Mouse (Mus musculus) CH12.LX (cell line): ENCODE measurements around the gene Spns3.

Experiments
- CHD2 ChIP-seq: IDR thresholded peaks from 2 replicates; pipeline ENCODE4 v1.6.1; 2011; ENCODE audit warnings: low read length, improper control_type of control experiment
- CTCF ChIP-seq, 2 experiments: IDR thresholded peaks in 1 of 2; conservative IDR thresholded peaks in 1 of 2; 2 replicates each; pipeline ENCODE4 v1.5.1; 2011 to 2012; ENCODE audit warnings: low read depth in 2 of 2, low read length in 2 of 2, improper control_type of control experiment in 1 of 2, inconsistent platforms in 1 of 2, mild to moderate bottlenecking in 1 of 2, moderate library complexity in 1 of 2
- E2F4 ChIP-seq: IDR thresholded peaks from 2 replicates; pipeline ENCODE4 v1.6.1; 2011; ENCODE audit warnings: low read depth, low read length, improper control_type of control experiment; ENCODE audit not compliant: insufficient replicate concordance
- EP300 ChIP-seq: IDR thresholded peaks from 2 replicates; pipeline ENCODE4 v1.6.1; 2011; ENCODE audit warnings: low read length, improper control_type of control experiment
- MAZ ChIP-seq: IDR thresholded peaks from 2 replicates; pipeline ENCODE4 v1.6.1; 2012; ENCODE audit warnings: low read depth, mild to moderate bottlenecking, inconsistent platforms, low read length, improper control_type of control experiment, moderate library complexity
- MYC ChIP-seq: IDR thresholded peaks from 2 replicates; pipeline ENCODE4 v1.6.1; 2011; ENCODE audit warnings: low read depth, mild to moderate bottlenecking, improper control_type of control experiment, low read length
- SMC3 ChIP-seq: IDR thresholded peaks from 2 replicates; pipeline ENCODE4 v1.6.1; 2011; ENCODE audit warnings: low read depth, low read length, improper control_type of control experiment
- ZC3H11A ChIP-seq: IDR thresholded peaks from 2 replicates; pipeline ENCODE4 v1.6.1; 2012; ENCODE audit warnings: low read depth, mild to moderate bottlenecking, inconsistent platforms, low read length, improper control_type of control experiment
- ZKSCAN1 ChIP-seq: IDR thresholded peaks from 2 replicates; pipeline ENCODE4 v1.6.1; 2012; ENCODE audit warnings: low read depth, inconsistent platforms, low read length, improper control_type of control experiment, borderline replicate concordance

GRCm38 (mm10) chr11:72558155-72558554 is 7.8 kb upstream of the Spns3 start:
- TF ChIP-seq E2F4 (no peak), ZKSCAN1 (no peak), CTCF (conservative IDR thresholded peaks at IDR 0.05 in 1 of 2, IDR thresholded peaks at IDR 0.05 in 1 of 2; ENCODE audit: low read depth in 2 of 2, low read length in 2 of 2) (no peak), ZC3H11A (no peak), SMC3 (no peak), CHD2 (no peak), MAZ (no peak), MYC (no peak), EP300 (no peak)
